Mouse (Mus musculus) adrenal gland, adult 8-10 months (tissue): Measurements from ENCODE around the gene Svs5. TPM values are rescaled to one million over a fixed set of nuclear protein-coding genes. Genes with fewer than 3 reads are reported as not detected.

Source experiments
- DNase-seq: peaks from one replicate; pipeline ENCODE4 v3.0.0; 2022
- microRNA-seq, 2 experiments: library from miRNA; unstranded; fragments of <30 nt; microRNA quantifications; one replicate each; pipeline ENCODE4 v1.2.0; 2022
- total RNA-seq, 4 experiments: library from RNA; stranded (reverse); gene quantifications; 2 replicates each; pipeline ENCODE4 v1.2.4; 2022

Gene Svs5
- total RNA-seq, 4 experiments from 2014 or later, result 0.51 to 2.4 (median 2.3) TPM

GRCm38 (mm10) chr2:164381726-164382125, 49.2 kb downstream of the Svs5 start:
- no peak for DNase-seq

DNA sequence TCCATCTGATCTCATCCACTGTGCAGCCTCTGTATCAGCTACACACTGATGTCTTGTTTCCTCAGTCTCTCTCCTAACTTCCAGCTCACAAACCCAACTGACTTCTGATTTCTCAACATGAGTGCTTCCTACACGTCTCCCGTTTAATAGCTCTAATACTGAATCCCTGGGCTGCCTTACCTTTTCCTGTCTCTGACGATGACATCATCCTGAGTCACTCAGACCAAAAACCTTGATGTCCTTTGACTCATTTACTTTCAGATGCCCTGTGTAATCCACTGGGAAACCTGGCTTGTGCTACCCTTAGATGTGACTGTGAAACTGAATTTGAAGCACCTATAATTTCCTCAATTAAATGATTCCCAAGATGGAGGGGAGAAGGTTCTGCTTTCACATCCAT, 50.4 kb downstream of the Svs5 start:
- peak; percentile 21 for DNase-seq

Small RNA genes lying within 50 kb of the gene (microRNA-seq; reads per million reads assigned to microRNA genes)
- 0 reads per million in 2 experiments for gene Mir7678

Other genes starting within 250 kb of the Svs5 start
- under 1 TPM in 1 of 4 experiments, not detected in 3; 0.14 TPM for gene Kcns1, start 161.6 kb upstream of the Svs5 start, total RNA-seq
- gene Wfdc5, start 150.0 kb upstream of the Svs5 start, total RNA-seq, result not detected
- 1 to 10 TPM in 1 of 4 experiments, under 1 TPM in 2, not detected in 1; 0.40 to 4.7 (median 0.67) TPM for gene Wfdc12, start 142.1 kb upstream of the Svs5 start, total RNA-seq
- not detected for gene Wfdc15a, start 132.6 kb upstream of the Svs5 start, total RNA-seq
- gene Wfdc15b, start 111.1 kb upstream of the Svs5 start, total RNA-seq, result not detected
- not detected for gene Svs2, start 94.3 kb upstream of the Svs5 start, total RNA-seq
- gene Svs3b, start 76.1 kb upstream of the Svs5 start, total RNA-seq, result not detected
- gene Svs4, start 54.3 kb upstream of the Svs5 start, total RNA-seq, result not detected
- gene Svs3a, start 43.5 kb upstream of the Svs5 start, total RNA-seq, result not detected
- not detected for gene Svs6, start 16.0 kb upstream of the Svs5 start, total RNA-seq
- gene Slpi, start 56.4 kb downstream of the Svs5 start, total RNA-seq, result 10 to 100 TPM in 3 of 4 experiments, 1 to 10 TPM in 1; 8.5 to 24.2 (median 22.2) TPM
- gene Rbpjl, start 70.4 kb downstream of the Svs5 start, total RNA-seq, result not detected
- gene Matn4, start 72.4 kb downstream of the Svs5 start, total RNA-seq, result under 1 TPM; 0.38 to 0.81 (median 0.67) TPM
- gene Sdc4, start 111.1 kb downstream of the Svs5 start, total RNA-seq, result 100 to 1,000 TPM in 2 of 4 experiments, 10 to 100 TPM in 2; 89.0 to 114 (median 105) TPM
- 10 to 100 TPM; 26.2 to 34.8 (median 30.9) TPM for gene Sys1, start 124.2 kb downstream of the Svs5 start, total RNA-seq
- 1 to 10 TPM in 3 of 4 experiments, not detected in 1; 2.3 to 7.3 (median 4.6) TPM for gene Gm20458, start 128.2 kb downstream of the Svs5 start, total RNA-seq
- gene Trp53tg5, start 141.0 kb downstream of the Svs5 start, total RNA-seq, result not detected
- gene Dbndd2, start 153.4 kb downstream of the Svs5 start, total RNA-seq, result 10 to 100 TPM in 2 of 4 experiments, 1 to 10 TPM in 2; 5.4 to 18.3 (median 11.6) TPM
- gene Pigt, start 164.8 kb downstream of the Svs5 start, total RNA-seq, result 10 to 100 TPM; 75.7 to 93.8 (median 88.6) TPM
- gene Wfdc2, start 229.7 kb downstream of the Svs5 start, total RNA-seq, result not detected
- gene Spint3, start 240.7 kb downstream of the Svs5 start, total RNA-seq, result not detected